Mouse (Mus musculus) thymus, postnatal 4 days (tissue): ENCODE measurements around the gene Krt20.

ENCODE experiments used
- DNase-seq: peaks from one replicate; pipeline ENCODE4 v3.0.0; 2021

Krt20 gene

DNA sequence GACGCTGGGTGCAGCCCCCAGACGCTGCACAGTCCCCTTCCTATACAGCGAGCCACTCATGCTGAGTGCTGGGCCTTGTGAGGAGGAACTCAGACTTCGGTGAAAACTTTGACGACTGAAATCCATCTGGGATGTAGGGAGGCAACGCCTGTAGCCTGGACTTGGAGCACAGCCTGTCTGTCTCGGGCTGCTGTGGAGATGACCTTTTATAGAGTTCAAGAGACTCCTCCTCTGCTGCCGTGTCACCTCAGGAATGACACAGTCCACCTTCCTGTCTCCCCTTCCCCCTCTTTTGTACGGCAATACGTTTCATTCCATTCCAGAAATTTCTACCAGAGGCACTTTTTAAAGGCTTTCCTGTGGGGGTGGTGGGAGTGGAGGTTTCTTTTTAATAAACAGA lies at the start of gene Krt20:
Gene Krt20 (minus strand): TSS at position 179 of the 400 bp plus-strand sequence.
- DNase-seq = no peak

DNA sequence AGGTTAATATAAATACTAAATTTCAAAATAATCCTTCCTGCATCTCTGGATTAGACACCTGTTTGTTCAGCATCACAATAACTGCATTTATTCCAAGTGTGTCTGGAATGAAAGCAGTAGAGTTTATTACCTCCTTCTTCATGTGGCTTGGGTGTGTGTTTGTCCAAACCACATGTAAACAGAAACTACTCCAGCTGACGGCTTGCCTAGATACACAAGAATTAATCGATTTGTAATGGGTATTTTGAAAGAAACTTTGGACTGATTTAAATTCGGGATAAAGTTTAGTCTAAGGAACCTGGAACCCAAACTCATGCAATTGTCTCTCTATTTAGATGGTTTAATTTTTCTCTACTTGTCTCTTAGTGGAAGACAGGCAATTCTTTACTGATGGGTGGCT lies 37.0 kb upstream of the Krt20 start:
- no peak for DNase-seq

DNA sequence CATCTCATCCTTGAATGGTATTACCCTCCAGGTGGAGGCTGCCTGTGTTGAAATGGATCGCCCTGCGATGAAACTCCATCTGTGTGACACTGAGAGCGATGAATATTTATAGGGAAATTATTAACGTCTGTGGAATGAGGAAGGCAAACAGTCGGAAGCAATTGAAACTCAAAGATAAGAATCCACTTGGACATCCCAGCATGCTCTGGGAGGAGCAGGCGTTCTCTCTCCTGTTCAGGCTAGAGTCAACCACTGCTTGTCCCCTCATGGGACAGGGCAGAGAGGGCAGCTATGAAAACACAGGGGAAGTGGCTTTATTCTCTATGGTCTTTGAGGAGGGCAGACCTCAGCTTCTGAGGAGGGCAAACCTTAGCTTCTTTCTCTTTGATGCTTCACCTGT lies 35.5 kb upstream of the Krt20 start:
- no peak for DNase-seq

DNA sequence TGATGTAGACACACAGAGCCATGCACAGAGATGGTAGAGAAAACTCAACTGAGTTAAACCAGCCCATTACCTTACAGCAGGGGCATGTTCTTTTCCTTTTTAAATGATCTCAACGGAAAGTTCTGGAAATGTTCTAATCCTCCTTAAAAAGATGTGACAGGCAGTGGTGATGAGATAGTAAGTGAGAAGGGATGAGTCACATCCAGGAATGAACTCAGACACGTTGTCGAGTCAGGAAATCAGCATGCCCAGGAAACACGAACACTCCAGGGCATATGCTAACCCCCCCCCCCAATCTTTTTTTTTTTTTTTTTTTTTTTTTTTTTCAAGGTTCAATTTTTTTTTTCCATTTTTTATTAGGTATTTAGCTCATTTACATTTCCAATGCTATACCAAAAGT lies 34.5 kb upstream of the Krt20 start:
- no peak for DNase-seq

DNA sequence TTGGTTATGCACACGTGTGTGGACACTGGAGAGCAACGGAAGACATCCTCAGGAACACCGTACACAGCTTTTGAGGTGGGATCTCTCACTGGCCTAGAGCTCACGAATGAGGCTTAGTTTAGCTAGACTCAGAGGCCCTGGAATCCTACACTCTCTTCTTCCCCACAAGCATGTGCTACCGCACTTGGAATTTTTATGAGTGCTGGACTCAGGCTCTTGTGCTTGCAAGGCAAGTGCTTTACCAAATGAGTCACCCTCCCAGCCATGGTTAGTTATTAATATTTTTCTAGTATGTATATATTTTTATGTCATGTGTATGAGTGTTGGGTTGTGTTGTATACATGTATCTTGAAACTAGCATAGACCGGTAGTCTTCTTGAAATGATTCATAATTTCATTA lies 34.0 kb upstream of the Krt20 start:
- no peak for DNase-seq

DNA sequence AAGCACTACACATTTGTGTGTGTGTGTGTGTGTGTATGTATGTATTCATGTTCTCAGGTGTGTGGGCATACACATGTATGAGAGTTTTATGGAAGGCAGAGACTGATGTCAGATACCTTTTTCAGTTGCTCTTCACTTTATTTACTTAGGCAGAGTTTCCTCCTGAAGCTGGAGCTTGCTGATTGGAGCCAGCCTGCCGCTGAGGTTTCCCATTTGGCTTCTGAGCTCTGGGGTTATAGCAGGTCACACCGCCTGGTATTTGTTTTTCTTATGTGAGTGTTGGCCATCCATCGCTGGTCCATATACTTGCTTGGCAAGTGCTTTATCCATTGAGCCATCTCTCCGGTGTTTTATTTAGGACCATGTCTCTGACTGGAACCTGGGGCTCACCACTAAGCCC lies 31.3 kb upstream of the Krt20 start:
- DNase-seq = no peak

DNA sequence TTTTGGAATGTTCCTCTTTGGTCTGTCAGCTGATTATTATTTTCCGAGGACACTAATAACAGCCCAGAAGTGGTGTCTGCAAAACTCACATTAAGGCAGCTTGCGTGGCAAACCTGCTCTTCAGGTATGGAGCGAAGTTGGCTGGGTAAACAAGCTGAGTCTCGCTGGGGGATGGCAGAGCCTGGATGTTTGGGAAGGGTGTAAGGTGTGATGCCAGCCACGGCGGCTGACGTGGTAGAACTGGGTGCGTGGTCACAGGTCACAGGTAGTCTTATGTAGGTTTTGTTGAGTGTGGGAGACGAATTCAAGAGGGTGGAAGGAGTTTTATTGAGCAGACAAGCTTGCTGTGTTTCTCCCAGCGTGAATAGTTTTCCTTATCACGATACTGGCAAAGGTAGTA lies 30.6 kb upstream of the Krt20 start:
- DNase-seq = no peak

DNA sequence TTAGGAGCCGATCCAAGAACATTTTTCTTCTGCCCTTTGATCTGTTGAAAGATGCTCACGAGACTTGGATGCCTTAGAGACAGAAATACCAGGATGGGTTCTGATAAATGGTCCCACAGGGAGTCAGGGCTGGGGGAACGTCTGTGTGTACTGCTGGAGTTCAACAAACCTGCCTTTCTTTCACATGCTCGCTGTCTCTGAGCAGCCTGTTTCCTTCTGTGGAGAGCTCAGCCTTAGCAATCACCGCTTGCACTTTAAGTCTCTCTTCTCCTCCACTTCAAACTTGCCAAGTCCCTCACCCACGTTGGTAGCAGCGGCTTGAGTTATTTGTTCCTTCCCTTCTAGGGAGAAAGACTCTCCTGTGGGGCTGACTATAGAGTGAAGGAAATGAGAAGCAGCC lies 28.4 kb upstream of the Krt20 start:
- no peak for DNase-seq

DNA sequence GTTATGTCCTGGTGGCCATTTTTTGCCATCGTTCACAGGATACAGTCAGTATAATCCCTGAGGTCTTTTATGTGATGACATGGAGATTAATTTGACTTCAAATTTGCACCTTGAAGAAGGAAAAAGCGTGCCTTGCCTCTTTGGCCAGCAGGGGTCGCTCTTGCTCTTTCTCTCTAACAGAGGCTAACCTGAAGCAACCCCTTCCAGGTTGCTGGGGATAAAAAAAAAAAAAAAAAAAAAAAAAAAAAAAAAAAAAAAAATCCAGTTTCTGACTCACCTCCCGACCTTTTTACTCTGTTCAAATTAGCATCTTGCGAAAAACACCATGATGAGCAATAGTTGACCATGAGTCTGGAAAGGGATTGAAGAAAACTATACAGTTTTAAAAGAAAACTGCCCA lies 26.9 kb upstream of the Krt20 start:
- peak; percentile 86 for DNase-seq

DNA sequence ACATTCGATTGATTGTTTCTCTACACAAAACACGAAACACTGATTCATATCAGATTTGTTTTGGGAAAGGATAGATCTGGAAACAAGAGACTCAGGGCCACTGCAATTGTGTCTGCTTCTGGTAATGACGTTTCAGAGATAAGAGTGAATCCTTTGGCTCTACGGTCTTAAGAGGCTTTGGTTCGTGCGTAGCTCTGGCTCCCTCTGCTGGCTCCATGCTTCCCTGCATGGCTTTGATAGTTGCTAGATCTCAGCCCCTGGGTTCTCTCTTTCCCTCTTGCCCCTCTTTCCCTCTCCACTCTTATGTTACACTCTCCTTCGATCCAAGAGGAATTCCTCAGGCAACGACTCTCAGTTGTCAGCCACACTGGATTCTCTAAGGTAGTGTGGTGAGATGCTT lies 25.2 kb upstream of the Krt20 start:
- peak; percentile 80 for DNase-seq

DNA sequence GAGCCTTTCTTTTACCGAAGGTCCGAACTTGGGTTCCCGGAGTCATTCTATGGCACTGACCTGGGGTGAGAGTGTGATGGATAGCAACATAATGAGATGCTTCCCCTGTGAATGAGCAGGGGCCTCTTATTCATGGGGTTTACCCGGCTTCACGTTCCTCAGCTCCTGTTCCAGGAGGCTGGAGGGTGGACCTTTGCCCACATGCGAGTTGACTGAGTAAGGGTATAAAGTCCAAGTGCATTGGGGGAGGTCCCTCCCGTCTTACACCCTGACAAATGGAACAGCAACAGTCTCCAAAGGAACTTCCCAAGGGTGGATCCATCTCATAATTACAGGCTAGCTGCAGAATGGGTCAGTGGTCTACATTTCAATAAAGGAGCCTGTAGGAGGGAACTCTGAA lies 23.8 kb upstream of the Krt20 start:
- no peak for DNase-seq

DNA sequence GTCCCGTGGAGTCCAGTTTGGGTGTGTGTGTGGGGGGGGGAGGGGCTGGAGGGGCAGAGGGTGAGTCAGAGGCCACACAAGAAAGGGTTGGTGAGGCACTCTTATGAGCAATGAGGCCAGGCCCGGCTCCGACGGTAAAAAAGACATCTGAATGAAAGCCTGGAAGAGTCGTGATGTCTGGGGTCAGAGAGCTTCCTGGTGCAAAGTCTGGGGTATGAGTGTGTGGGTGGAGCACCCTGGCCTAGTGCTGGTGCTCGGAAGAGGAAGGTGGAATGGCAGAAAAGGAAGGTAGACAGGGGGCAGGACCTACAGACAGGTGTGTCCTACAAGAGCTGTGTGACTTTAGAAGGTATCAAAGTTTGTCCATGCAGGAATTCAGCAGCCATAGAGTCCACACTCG lies 20.9 kb upstream of the Krt20 start:
- no peak for DNase-seq

DNA sequence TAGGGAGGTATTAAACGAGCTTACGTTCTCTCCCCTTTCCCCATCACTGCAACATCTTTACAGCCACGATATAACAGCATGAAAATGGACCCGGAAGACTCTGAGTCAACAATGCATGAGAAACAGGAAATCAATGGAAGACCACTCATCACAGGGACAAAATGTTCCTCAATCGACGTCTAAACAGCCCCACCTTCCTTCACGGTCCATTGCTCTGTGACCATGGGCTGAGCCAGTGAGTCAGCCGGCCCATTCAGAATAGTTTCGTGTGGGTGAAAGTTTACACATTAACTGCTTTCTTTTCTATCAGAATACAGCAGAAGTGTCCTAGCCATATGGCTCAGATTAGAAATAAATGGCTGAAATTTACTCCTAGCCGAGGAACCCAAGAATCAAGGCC lies 16.8 kb upstream of the Krt20 start:
- no peak for DNase-seq

DNA sequence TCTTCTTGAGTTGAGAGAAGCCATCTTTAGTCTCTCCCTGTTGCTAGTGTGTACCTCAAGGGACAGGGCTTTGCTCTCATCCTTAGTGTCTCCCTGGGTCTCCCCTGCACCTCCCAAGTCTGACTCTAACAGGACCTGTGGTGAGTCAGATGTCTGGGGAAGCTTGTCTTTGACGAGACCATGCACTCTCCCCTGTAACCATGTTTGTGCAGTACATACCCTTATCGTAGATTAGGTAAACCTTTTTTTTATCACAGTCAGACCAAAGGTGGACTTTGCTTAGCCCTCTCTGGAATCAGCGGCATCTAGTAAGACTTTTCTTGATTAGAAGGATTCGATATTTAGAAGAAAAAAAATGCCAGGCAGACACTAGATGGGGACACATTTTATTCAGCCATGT lies 16.1 kb upstream of the Krt20 start:
- DNase-seq = no peak

DNA sequence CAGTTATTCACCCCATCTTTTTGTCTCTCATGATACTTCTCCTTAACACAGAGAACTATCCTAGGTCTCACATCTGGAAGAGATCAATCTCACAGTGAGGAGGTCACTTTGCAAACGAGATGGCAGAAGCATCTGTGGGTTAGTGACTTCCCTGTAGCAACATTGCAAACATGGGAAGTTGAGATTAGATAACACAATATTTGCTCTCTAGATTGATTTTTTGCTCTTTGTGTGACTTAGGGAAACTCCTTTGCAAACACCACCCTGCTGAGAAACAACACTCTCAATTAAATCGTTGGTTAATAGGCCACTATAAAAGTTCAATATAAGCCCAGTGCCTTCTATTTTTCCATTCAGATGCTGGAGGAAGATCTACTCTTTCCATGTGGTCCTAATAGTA lies 10.8 kb upstream of the Krt20 start:
- DNase-seq = no peak

DNA sequence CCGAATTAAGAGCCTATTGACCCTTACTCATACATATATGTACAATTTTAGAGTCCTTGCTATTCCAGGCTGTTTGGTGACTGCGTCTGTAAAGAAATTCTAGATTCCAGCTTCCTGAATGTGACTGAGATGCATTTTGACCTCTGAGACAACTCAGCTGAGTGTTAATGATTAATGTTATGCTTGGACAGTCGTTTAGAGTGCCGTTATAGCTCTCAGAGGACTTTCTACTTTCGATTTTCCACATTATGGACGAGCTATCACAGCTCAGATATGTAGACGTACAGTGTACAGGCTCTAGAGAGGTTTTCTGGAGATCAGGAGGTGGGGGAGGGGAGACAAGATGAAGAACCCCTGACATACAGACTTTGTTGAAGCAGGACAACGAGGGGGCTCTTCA lies 3.3 kb upstream of the Krt20 start:
- no peak for DNase-seq

DNA sequence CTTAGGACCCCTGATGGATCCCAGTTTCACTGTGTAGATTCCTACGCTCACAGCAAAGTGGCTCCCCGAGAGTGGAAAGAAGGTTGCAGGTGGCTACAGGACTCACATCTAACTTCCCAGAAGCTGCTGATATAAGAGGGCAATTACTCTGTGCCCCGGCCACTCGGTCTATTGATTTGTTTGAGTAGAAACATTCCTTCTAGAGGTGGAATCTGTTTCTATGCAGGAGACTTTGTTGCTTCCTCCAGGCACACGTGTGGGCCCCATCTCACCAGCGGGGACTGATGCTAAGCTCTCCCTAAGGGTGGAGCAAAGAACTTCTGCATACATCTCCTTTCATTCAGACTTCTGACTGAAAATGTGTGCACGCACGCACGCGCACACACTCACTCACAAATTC lies 1.5 kb upstream of the Krt20 start:
- DNase-seq = no peak

DNA sequence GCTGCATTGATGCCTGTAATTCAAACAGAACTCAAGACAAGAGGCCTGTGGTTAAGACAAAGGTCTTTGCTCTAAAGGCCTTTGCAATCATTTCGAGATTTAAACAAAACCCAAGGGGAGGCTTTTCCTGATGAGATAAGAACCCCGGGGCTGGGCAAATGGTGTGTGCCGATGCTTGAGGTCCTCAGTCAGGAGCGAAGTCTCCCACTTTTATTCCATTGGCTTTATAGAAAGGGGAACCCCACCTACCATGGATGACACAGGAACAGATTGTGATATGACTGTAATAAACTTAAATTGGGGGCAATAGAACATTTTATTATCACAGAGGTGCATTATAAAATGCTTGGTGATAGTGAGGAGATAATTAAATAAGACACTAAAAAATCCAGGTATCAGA lies 1.3 kb downstream of the Krt20 start:
- DNase-seq = no peak

DNA sequence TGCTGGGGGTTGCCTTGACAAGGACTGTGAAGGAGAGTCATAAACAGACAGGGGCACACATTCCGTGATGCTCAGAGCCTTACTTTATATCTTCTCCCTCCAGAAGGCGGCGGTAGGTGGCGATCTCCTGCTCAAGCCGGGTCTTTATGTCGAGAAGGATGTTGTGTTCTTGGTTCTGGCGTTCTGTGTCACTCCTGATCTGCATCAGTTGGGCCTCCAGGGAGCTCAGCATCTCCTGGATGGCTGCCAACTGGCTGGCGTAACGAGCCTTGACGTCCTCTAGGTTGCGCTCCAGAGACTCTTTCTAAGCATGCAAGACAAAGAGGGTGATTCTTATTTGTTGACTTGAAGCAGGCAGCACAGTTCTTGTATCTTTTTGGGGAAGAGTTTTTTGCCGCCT lies 7.3 kb downstream of the Krt20 start:
- peak; percentile 14 for DNase-seq

DNA sequence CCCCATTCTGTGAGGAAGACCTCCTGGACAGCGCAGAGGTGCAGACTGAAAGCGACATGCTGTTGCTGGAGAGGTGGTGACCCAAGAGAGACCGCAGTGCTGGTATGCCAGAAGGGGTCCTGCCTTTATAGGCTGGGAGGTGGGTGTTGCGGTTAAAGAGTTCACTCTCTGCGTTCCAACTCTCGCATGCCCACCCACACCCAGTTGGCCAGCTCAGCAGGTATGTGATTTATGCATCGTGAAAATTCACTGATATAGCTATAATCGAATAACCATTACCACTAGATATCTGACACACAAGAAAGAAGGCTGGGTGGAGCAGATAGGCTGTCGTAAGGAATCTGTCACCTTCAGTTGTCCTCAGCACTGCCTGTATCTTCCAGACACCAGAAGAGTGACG lies 15.8 kb downstream of the Krt20 start, which contains the start of gene Krt12:
Gene Krt12 (minus strand): TSS at position 101 of the 400 bp plus-strand sequence.
- no peak for DNase-seq

DNA sequence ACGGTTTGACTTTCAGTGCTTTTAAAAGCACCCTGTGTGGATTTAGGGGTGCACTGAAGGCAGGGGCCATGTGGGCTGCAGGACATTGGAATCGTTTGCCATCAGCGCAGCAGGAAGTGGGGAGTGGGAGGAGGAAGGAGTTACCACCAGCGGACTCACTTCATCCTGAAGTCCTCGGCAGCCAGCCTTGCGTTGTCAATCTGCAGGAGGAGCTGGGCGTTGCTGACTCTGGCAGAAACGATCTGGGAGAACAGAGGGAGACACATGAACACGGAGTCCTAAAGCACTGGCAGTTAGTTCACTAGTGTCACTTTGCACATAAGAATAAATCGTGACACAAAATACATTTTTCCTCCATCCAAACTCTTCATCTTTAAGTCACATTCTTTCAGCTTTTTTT lies 17.4 kb downstream of the Krt20 start:
- no peak for DNase-seq

DNA sequence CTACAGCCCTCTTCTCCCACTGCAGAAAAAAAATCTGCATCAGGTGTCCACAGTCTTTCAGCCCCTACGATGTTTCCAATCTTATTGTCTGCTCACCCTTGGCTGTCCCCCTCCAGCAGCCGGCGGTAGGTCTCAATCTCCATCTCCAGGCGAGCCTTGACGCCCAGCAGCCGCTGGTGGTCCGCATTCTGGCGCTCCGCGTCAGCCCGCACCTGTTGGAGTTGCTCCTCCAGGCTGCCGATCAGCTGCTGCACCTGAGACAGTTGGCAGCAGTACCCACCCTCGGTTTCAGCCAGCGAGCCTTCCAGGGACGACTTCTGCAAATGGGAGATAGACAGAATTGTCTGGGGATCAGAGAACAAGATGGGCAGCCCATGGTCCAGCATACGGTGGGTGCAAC lies 20.1 kb downstream of the Krt20 start:
- no peak for DNase-seq

DNA sequence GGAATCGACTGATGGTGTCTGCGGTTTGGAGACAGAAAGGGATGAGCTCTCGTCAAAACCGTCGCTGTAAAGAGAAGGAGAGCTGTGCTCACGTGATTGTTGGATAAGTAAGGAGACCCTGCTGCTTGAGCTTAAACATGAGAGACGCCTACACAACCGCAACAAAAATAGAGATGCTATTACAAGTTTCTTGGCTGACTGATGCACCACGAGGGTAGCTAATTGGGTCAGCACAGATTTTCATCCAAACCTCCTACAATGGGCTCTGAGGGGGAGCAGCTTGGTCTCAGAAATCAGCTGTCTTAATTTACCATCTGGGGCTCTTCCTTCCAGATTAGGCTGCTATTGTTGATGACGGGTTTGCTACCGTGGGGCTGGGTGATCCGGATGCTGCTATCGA lies 21.0 kb downstream of the Krt20 start:
- DNase-seq = no peak

DNA sequence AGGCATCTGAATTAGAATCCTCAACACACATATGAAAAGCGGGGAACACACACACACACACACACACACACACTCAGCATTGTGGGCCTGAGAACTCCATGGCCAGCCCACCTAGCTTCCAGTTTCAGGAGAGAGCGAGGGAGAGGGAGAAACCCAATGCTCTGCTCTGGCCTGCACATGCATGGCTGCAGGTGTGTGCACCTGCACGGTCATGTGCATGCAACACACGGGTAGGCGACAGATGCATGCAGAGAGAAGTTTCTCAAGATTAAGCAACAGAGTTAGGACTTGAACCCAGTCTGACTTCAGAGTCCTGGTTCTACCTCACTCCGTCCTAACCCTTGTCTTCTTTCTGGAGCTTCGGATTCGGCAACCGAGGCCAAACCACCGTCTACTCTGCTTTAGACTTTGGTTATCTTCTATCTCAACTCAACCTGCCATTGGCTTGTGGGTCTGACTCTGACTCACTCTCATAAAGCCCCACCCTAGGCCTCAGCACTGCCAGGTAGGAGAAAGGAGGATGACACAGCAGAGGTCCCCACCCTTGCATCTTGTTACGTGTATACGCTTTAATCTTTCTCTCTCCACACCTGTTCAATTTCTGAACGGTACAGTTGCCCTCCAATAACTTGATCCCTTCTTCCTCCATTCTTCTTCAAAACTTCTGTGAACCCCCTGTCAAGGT lies 23.3 kb downstream of the Krt20 start:
- DNase-seq = no peak

DNA sequence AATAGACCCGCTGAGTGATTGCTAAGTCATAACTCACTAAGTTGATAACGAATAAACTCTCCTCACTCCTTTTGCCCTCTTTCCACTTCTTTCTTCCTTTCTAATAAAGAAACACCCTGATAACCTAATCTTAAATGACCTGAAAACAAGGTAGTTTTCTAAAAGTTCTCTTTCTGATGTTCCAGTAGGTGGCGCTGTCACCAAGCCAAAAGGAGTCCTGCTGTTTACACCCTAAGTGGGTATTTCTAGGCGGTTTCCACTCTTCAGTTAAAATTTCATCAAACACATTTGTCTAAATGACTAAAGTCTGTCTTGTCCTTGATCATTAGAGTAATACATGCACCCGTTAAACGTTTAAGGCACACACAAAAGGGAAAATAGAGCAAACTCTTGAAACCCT lies 24.7 kb downstream of the Krt20 start:
- peak; percentile 59 for DNase-seq

DNA sequence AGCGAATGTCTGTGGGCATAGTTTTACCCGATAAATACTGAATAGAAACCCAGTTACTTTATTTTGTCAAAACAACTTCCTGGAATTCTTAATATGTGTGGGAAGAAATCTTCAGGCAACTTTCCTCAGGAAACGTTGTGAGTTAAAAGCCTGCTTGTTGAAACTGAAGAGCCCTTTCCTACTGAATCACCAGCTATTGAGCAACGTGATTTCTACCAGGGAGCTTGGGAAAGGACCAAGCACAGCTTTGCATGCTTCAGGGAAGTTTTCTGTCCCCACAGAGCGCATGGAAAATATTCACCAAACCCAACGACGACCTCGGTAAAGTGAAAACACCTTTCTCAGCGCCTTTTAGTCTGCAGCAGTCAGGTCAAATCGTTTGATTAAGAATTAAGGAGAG lies 31.8 kb downstream of the Krt20 start:
- DNase-seq = no peak
